Mouse (Mus musculus) forebrain, embryonic 11.5 days (tissue): ENCODE results near the gene Cckbr. TPM values are rescaled to one million over a fixed set of nuclear protein-coding genes. Genes with fewer than 3 reads are reported as not detected.
"Not testable (repeated sequence)": the region's sequence is repeated elsewhere in the genome, so short reads cannot be mapped to it uniquely, and the experiment has no call there.

Source experiments
- ATAC-seq: fragments of 200-750 bp; cut with Nextera tagmentation; replicated peaks from 2 replicates; pipeline ENCODE4 v1.8.0; 2017; ENCODE audit warnings: moderate TSS enrichment; ENCODE audit not compliant: low FRiP score
- DNase-seq: peaks from one replicate; pipeline ENCODE4 v3.0.0-alpha.2; 2017; ENCODE audit warnings: low spot score
- H3K27ac ChIP-seq: fragments of 300-500 bp; sonication (generic); 2 replicates; pipeline ENCODE4 v1.5.1; 2014; ENCODE audit warnings: low read depth, low read length
- H3K27me3 ChIP-seq: fragments of 300-500 bp; sonication (generic); 2 replicates; pipeline ENCODE4 v1.6.1; 2014; ENCODE audit warnings: mild to moderate bottlenecking, low read length, mixed read lengths; ENCODE audit not compliant: control insufficient read depth, insufficient read depth
- H3K36me3 ChIP-seq: fragments of 300-500 bp; sonication (generic); 2 replicates; pipeline ENCODE4 v1.6.1; 2014; ENCODE audit warnings: mild to moderate bottlenecking, low read length, moderate library complexity, mixed read lengths; ENCODE audit not compliant: control insufficient read depth, insufficient read depth
- H3K4me1 ChIP-seq: fragments of 300-500 bp; sonication (generic); replicated peaks from 2 replicates; pipeline ENCODE4 v1.6.1; 2014; ENCODE audit warnings: low read length, mixed read lengths; ENCODE audit not compliant: control insufficient read depth, insufficient read depth
- H3K4me2 ChIP-seq: fragments of 300-500 bp; sonication (generic); 2 replicates; pipeline ENCODE4 v1.6.1; 2014; ENCODE audit warnings: low read depth, mild to moderate bottlenecking, low read length, moderate library complexity, mixed read lengths; ENCODE audit not compliant: severe bottlenecking
- H3K4me3 ChIP-seq: fragments of 300-500 bp; sonication (generic); 2 replicates; pipeline ENCODE4 v1.5.1; 2014; ENCODE audit warnings: low read depth, low read length
- H3K9ac ChIP-seq: fragments of 300-500 bp; sonication (generic); 2 replicates; pipeline ENCODE4 v1.6.1; 2014; ENCODE audit warnings: low read length
- H3K9me3 ChIP-seq: fragments of 300-500 bp; sonication (generic); 2 replicates; pipeline ENCODE4 v1.6.1; 2016; ENCODE audit warnings: low read length, mixed read lengths; ENCODE audit not compliant: control insufficient read depth
- WGBS: fragments of 180-500 bp; shearing (Covaris S2); extraction: QIAGEN DNeasy Blood & Tissue Kit; methylation state at CpG from one replicate; pipeline ENCODE4 v1.1.7; 2014; 5-methylcytosine and 5-hydroxymethylcytosine counted together
- polyA plus RNA-seq: library from polyadenylated mRNA; unstranded; fragments of >200 nt; fragmentation: Nextera tagmentation; extraction: Ambion mirVana; gene quantifications from 2 replicates; pipeline ENCODE4 v1.2.1, GENCODE M21; 2014

Cckbr gene
- polyA plus RNA-seq, 1 experiment from 2014 or later: 0.51 TPM

- Histone ChIP-seq H3K4me3 (no peak overlapping the region), H3K27ac (no peak overlapping the region), H3K27me3 (peaks cover 11% of the 10 kb centered on the region), H3K9ac (no peak overlapping the region), H3K4me2 (no peak overlapping the region), H3K9me3 (no peaks in the 10 kb centered on the region), H3K4me1 (peaks cover 4% of the 10 kb centered on the region; the same call in 1 of the 2 replicates), H3K36me3 (no peaks in the 10 kb centered on the region)
- DNase-seq: no peak
- ATAC-seq: no peak
- 39% methylated on average over 5 of the region's 5 CpGs for WGBS
Measured at GRCm38 (mm10) chr7:105424368-105424767, 1.2 kb upstream of the Cckbr start.

DNA sequence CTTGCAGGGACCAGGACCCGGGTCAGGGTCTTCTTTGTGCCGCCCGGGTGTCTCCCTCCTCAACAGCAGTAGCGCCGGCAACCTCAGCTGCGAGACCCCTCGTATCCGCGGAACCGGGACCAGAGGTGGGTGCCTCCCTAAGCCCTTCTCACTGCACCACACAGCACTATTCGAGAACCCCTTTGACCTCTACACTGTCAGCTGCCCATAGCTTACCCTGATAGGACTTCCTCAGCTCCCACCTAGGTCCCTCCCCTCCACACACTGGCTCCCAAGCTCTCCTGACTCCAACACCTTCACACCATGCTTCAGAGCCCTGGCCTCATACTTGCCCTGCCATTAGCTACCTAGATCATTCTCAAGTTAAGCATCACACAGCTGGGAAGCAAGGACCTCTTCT lies 520 bp downstream of the Cckbr start:
- ATAC-seq (peak; percentile 56), DNase-seq (no peak)
- H3K27ac ChIP-seq: no peak overlapping the region
- peak overlapping the region; percentile 45 for H3K4me3 ChIP-seq
- peak overlapping the region; percentile 79 for H3K4me2 ChIP-seq
- peak overlapping the region; percentile 55 for H3K9ac ChIP-seq
- peaks cover 4% of the 10 kb centered on the region; the same call in 1 of the 2 replicates for H3K4me1 ChIP-seq
- no peaks in the 10 kb centered on the region for H3K9me3 ChIP-seq
- WGBS: 0% methylated on average over 11 of the region's 11 CpGs
- no peaks in the 10 kb centered on the region for H3K36me3 ChIP-seq
- peaks cover 11% of the 10 kb centered on the region for H3K27me3 ChIP-seq

GRCm38 (mm10) chr7:105432058-105432457 lies 6.5 kb downstream of the Cckbr start:
- no peak for ATAC-seq
- Histone ChIP-seq H3K4me3 (no peak overlapping the region), H3K9me3 (no peaks in the 10 kb centered on the region), H3K4me2 (no peak overlapping the region), H3K9ac (no peak overlapping the region), H3K36me3 (no peaks in the 10 kb centered on the region), H3K27me3 (no peaks in the 10 kb centered on the region; the same call in 1 of the 2 replicates), H3K4me1 (no peaks in the 10 kb centered on the region), H3K27ac (no peak overlapping the region)
- no peak for DNase-seq
- 61% methylated on average over 1 of the region's 1 CpGs for WGBS

GRCm38 (mm10) chr7:105433859-105434258 lies 8.3 kb downstream of the Cckbr start:
- WGBS: 83% methylated on average over 17 of the region's 17 CpGs
- Histone ChIP-seq H3K9ac (no peak overlapping the region), H3K36me3 (no peaks in the 10 kb centered on the region), H3K4me3 (no peak overlapping the region), H3K27ac (no peak overlapping the region), H3K9me3 (no peaks in the 10 kb centered on the region), H3K4me1 (no peaks in the 10 kb centered on the region), H3K4me2 (no peak overlapping the region), H3K27me3 (no peaks in the 10 kb centered on the region)
- ATAC-seq (no peak), DNase-seq (no peak)

- no peak overlapping the region for H3K9ac ChIP-seq
- 91% methylated on average over 22 of the region's 22 CpGs for WGBS
- no peaks in the 10 kb centered on the region for H3K9me3 ChIP-seq
- H3K27me3 ChIP-seq: no peaks in the 10 kb centered on the region
- no peak overlapping the region for H3K4me3 ChIP-seq
- no peaks in the 10 kb centered on the region for H3K36me3 ChIP-seq
- no peaks in the 10 kb centered on the region for H3K4me1 ChIP-seq
- DNase-seq (no peak), ATAC-seq (0 out of 2 replicates have a peak, but pooled peaks have one; percentile 49)
- H3K4me2 ChIP-seq: no peak overlapping the region
- H3K27ac ChIP-seq: no peak overlapping the region
Measured at GRCm38 (mm10) chr7:105434798-105435197, 9.3 kb downstream of the Cckbr start.

- Histone ChIP-seq H3K9ac (no peak overlapping the region), H3K4me1 (no peaks in the 10 kb centered on the region), H3K27ac (no peak overlapping the region), H3K27me3 (no peaks in the 10 kb centered on the region), H3K4me3 (no peak overlapping the region), H3K4me2 (no peak overlapping the region), H3K36me3 (no peaks in the 10 kb centered on the region), H3K9me3 (no peaks in the 10 kb centered on the region)
- ATAC-seq (no peak), DNase-seq (no peak)
- 89% methylated on average over 7 of the region's 7 CpGs for WGBS
Measured at GRCm38 (mm10) chr7:105437979-105438772, 12.6 kb downstream of the Cckbr start.

DNA sequence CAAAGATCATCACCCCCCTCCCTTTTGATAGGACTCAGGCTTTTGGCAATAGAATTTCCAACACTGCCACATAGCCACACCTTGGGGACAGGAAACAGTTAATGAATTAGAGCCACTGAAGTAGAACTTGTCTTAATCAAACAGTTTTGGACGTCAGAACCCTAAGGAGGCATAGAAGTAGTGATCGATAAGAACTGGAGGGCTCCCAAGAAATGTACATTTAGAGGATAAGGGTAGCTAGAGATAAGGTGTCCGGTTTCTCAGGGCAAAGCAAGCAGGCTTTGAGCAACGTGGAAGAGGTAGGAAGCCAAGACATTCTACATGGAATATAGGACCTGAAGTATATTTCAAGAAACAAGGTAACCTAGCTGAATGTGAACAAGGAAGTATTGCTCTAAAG lies 15.9 kb downstream of the Cckbr start:
- Histone ChIP-seq H3K9ac (no peak overlapping the region), H3K4me1 (no peaks in the 10 kb centered on the region), H3K27me3 (no peaks in the 10 kb centered on the region), H3K36me3 (no peaks in the 10 kb centered on the region), H3K4me3 (no peak overlapping the region), H3K9me3 (no peaks in the 10 kb centered on the region), H3K27ac (no peak overlapping the region), H3K4me2 (no peak overlapping the region)
- 68% methylated on average over 4 of the region's 4 CpGs for whole genome bisulfite sequencing
- DNase-seq (no peak), ATAC-seq (no peak)

DNA sequence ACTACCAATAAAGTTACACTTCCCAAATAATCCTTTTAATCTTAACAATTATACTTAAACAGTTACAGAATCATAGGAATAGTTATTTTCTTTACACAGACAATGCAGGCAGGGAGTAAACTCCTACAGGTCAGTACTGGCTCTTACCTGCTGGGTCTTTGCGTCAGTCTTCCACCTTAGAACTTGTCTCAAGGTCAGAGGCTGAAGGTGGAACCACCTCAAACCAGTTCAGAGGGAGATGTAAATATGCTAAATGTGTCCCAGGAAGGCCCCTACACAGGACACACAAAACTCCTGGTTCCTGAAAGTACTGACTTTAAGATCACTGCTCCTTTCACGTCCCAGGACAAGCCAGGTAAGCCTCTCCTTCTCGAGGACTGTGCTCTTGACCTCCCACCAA lies 19.5 kb downstream of the Cckbr start:
- H3K4me2 ChIP-seq: no peak overlapping the region
- no peak overlapping the region for H3K9ac ChIP-seq
- H3K27me3 ChIP-seq: no peaks in the 10 kb centered on the region
- H3K27ac ChIP-seq: no peak overlapping the region
- H3K9me3 ChIP-seq: no peaks in the 10 kb centered on the region
- WGBS: 75% methylated on average over 3 of the region's 3 CpGs
- no peak for DNase-seq
- H3K4me3 ChIP-seq: no peak overlapping the region
- no peaks in the 10 kb centered on the region for H3K4me1 ChIP-seq
- no peak for ATAC-seq
- no peaks in the 10 kb centered on the region for H3K36me3 ChIP-seq

- H3K4me1 ChIP-seq, H3K4me3 ChIP-seq, H3K4me2 ChIP-seq, H3K27me3 ChIP-seq, H3K36me3 ChIP-seq, ATAC-seq, H3K27ac ChIP-seq, H3K9me3 ChIP-seq, H3K9ac ChIP-seq, DNase-seq: not testable (repeated sequence)
- WGBS: 78% methylated on average over 4 of the region's 4 CpGs
Measured at GRCm38 (mm10) chr7:105453345-105453744, 27.8 kb downstream of the Cckbr start.
